Mouse (Mus musculus): ENCODE measurements at regions not wholly inside any gene's neighbourhood (a gene's known extent, or its start where the extent isn't known, plus 50 kb on each side); places are given as distances from the start of the nearest gene placed in this dataset.

DNA sequence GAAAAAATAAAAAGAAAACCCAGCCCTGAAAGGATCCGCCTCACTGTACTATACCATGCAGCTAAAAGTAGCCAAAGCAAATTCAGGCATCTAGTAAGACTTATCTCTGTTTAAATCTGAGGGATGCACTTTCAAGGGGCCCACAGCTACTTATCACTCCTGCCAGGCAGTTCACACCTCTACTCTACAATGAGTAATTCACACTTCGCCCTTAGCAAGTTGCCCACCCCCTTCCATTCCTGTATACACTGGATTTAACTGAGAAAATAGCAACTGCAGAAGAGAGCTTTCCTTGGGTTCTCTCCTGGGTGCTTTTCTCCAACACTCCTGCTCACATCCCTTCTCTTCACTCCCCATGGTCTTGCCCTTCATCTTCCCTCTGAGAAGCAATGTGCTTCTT lies 142.4 kb upstream of the Mgat5 start:
- 95% methylated on average over 2 of the region's 2 CpGs for WGBS
- Histone ChIP-seq H3K27me3 (no peaks in the 10 kb centered on the region), H3K27ac (replicated peaks) (no peak overlapping the region), H3K9ac (replicated peaks) (no peak overlapping the region), H3K4me3 (no peak overlapping the region), H3K36me3 (no peaks in the 10 kb centered on the region), H3K4me1 (no peaks in the 10 kb centered on the region), H3K9me3 (no peaks in the 10 kb centered on the region; the same call in 1 of the 2 replicates), H3K4me2 (replicated peaks) (no peak overlapping the region)
- ATAC-seq (replicated peaks) = no peak

DNA sequence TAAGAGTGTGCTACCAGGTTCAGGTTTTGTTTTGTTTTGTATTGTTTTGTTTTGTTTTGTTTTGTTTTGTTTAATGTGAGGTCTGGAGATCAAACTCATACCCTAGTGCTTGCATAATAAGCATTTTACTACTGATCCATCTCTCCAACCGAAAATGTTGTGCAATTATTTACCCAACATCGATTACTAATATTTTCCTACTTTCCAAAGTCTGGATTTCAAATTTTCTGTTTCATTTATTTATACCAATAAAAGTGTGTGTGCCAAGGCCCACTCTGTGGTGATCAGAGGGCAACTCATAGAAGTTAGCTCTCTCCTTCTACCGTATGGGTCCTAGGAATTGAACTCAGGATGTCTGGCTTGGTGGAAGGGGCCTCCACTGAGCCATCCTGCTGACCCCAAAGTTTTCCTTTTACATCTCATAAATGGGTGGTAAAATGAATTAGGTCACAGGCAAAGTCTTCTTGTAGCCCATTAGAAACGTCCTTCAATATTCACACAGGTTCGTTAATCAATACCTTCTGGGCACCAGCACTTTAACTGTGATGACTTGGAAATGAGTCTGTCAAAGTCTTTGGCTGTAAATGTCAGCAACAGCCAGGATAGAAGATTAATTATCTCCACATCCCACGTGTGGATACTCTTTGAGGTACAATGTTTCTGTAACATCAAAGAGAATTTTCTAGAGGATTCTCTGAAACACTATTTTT lies 158.9 kb upstream of the Mgat5 start:
- Histone ChIP-seq H3K27ac (replicated peaks) (no peak overlapping the region), H3K9me3 (no peaks in the 10 kb centered on the region), H3K4me1 (no peaks in the 10 kb centered on the region), H3K4me3 (no peak overlapping the region), H3K9ac (replicated peaks) (no peak overlapping the region), H3K4me2 (replicated peaks) (no peak overlapping the region), H3K36me3 (no peaks in the 10 kb centered on the region), H3K27me3 (no peaks in the 10 kb centered on the region)
- 75% methylated on average over 6 of the region's 6 CpGs for WGBS
- ATAC-seq (replicated peaks) = no peak

DNA sequence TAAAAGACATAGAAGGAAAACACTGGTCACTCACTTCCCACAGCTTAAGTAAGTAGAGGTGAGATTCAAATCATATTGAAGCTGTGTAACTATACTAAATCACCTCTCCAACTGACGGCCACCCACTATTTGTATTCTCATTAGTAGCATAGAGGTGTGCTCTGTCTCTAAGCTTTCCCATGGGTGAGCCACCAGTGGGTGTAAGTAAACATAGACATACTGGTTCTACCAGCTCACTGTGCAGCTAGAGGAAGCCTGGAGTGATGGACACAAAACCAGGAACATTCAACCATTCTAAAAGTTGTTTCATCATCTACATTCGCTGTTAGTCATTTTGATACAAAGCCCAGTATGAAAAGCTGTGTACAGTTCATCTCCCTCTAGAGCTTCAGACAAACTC lies 170.1 kb upstream of the Mgat5 start:
- WGBS = 94% methylated on average over 2 of the region's 2 CpGs
- Histone ChIP-seq H3K4me1 (no peaks in the 10 kb centered on the region), H3K9me3 (no peaks in the 10 kb centered on the region), H3K27me3 (no peaks in the 10 kb centered on the region), H3K4me2 (replicated peaks) (no peak overlapping the region), H3K36me3 (no peaks in the 10 kb centered on the region), H3K27ac (replicated peaks) (no peak overlapping the region), H3K4me3 (no peak overlapping the region), H3K9ac (replicated peaks) (no peak overlapping the region)
- ATAC-seq (replicated peaks) = no peak

DNA sequence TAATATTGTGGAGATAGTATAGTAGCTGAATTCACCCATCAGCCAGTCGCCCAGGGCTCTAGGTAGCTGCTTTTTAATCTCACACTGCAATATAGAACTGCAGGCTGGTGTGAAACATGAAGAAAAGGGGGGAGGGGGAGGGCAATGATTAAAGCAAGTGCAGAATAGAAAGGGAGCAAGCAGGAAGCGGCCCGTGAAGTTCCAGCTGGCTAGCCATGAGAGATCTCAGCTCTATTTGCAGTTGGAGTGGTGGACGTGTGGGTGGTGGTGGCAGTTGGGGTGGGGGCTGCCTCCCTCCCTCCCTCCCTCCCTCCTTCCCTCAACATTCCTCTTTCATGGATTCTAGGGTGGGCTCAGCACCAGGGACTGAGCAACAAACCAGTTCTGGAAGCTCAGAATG lies 173.3 kb upstream of the Mgat5 start:
- Histone ChIP-seq H3K4me3 (no peak overlapping the region), H3K4me2 (replicated peaks) (no peak overlapping the region), H3K4me1 (no peaks in the 10 kb centered on the region), H3K9ac (replicated peaks) (no peak overlapping the region), H3K27me3 (no peaks in the 10 kb centered on the region), H3K9me3 (no peaks in the 10 kb centered on the region), H3K27ac (replicated peaks) (no peak overlapping the region), H3K36me3 (no peaks in the 10 kb centered on the region)
- ATAC-seq (replicated peaks) = no peak
- 12% methylated on average over 4 of the region's 4 CpGs for WGBS

DNA sequence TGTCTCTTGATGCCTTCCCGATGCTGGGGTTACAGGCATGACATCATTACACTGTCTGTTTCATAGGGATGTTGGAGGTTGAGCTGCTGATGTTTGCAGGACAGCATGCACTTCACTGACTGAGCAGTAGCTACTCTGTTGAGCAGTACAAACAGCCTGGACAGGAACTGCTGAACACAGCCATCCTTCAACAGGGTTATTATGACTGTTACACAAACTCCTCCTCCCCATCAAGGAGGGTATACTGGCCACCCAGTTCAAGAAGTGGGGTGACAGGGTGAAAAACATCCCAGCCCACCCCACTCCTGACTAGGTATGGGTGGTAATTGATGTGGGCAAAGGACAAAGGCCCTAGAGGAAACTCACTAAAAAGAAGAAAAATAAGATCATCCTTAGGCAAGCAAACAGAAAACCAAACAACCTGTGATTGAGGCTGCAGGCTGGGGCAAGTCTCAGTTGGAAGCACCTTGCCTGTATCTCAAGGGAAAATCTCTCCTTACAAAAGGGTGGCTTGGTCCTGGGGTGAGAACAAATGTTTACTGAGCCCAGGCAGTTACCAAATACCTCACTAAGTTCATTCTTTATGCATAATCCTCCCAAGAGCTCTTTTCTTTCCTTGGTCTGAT lies 175.8 kb upstream of the Mgat5 start:
- no peak for ATAC-seq (replicated peaks)
- Histone ChIP-seq H3K4me2 (replicated peaks) (no peak overlapping the region), H3K27me3 (no peaks in the 10 kb centered on the region), H3K36me3 (no peaks in the 10 kb centered on the region), H3K4me3 (no peak overlapping the region), H3K9ac (replicated peaks) (no peak overlapping the region), H3K4me1 (no peaks in the 10 kb centered on the region), H3K27ac (replicated peaks) (no peak overlapping the region), H3K9me3 (no peaks in the 10 kb centered on the region)
- 72% methylated on average over 1 of the region's 1 CpGs for WGBS

DNA sequence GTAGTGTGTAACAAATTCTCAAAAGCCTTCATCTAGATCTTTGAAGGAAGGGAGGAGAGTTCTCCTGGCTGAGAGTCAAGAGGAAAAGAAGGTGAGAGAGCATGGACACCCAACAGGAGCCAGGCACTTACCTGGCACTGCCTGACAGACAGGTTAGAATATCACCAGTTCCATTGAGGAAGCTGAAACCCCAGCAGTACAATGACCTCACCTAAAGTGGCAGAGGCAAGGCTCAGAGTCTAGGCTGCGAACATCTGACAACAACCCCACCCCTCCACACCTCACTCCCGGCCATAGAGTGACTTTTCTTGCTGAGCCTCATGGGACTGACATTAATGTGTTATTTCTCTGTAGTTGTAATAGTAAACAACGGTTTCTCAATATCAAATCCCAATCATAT lies 181.7 kb upstream of the Mgat5 start:
- H3K27me3 ChIP-seq = no peaks in the 10 kb centered on the region
- H3K36me3 ChIP-seq = no peaks in the 10 kb centered on the region
- H3K27ac ChIP-seq (replicated peaks) = no peak overlapping the region
- no peaks in the 10 kb centered on the region for H3K4me1 ChIP-seq
- no peaks in the 10 kb centered on the region for H3K9me3 ChIP-seq
- no peak overlapping the region for H3K4me2 ChIP-seq (replicated peaks)
- H3K4me3 ChIP-seq = no peak overlapping the region
- no peak for ATAC-seq (replicated peaks)
- 84% methylated on average over 3 of the region's 3 CpGs for WGBS
- no peak overlapping the region for H3K9ac ChIP-seq (replicated peaks)

DNA sequence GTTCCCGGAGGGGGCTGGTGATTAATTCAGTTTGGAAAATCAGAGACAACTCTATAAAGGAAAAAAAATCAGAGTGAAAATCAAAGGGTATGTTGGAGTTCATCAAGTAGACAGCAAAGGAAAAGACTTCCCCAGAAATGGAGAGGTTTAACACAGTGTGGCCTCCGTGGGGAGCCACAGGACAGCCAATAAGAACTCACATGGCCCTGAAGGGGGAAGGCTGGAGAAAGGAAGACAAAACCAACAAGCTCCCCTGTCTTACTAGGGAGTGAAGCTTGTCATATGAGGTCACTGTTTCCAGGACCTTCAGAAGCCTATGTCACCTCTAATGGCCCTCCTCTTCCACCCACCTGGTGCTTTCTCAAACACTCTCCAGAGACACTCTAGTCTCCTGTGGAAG lies 187.1 kb upstream of the Nckap5 start:
- Histone ChIP-seq H3K36me3 (no peaks in the 10 kb centered on the region), H3K27me3 (no peaks in the 10 kb centered on the region), H3K4me3 (no peak overlapping the region), H3K9ac (replicated peaks) (no peak overlapping the region), H3K9me3 (no peaks in the 10 kb centered on the region), H3K27ac (replicated peaks) (no peak overlapping the region), H3K4me2 (replicated peaks) (no peak overlapping the region), H3K4me1 (peaks cover 16% of the 10 kb centered on the region)
- ATAC-seq (replicated peaks) = no peak; the same call in 1 of the 2 replicates
- WGBS = 78% methylated on average over 2 of the region's 2 CpGs

DNA sequence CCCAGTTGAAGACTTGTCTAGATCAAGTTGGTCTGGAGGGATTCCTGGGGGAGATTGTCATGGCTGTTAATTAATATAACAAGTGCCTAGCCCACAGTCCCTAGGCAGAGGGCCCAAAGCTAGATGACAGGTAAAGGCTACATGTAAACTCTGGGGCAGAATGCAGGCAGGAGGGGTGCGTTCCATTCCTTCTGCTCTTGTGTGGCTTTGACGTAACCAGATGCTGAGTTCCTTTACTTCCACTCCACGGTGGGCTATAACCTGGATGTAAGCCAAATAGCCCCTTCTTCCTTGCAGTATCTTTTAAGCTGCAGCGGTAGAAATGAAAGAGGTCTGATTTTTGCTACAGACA lies 185.3 kb upstream of the Nckap5 start:
- Histone ChIP-seq H3K4me3 (no peak overlapping the region), H3K9me3 (no peaks in the 10 kb centered on the region), H3K36me3 (no peaks in the 10 kb centered on the region), H3K4me2 (replicated peaks) (no peak overlapping the region), H3K9ac (replicated peaks) (no peak overlapping the region), H3K4me1 (peaks cover 16% of the 10 kb centered on the region), H3K27me3 (no peaks in the 10 kb centered on the region), H3K27ac (replicated peaks) (peak overlapping the region; percentile 60; the same call in 1 of the 2 replicates)
- WGBS = 39% methylated on average over 4 of the region's 4 CpGs
- ATAC-seq (replicated peaks) = no peak

DNA sequence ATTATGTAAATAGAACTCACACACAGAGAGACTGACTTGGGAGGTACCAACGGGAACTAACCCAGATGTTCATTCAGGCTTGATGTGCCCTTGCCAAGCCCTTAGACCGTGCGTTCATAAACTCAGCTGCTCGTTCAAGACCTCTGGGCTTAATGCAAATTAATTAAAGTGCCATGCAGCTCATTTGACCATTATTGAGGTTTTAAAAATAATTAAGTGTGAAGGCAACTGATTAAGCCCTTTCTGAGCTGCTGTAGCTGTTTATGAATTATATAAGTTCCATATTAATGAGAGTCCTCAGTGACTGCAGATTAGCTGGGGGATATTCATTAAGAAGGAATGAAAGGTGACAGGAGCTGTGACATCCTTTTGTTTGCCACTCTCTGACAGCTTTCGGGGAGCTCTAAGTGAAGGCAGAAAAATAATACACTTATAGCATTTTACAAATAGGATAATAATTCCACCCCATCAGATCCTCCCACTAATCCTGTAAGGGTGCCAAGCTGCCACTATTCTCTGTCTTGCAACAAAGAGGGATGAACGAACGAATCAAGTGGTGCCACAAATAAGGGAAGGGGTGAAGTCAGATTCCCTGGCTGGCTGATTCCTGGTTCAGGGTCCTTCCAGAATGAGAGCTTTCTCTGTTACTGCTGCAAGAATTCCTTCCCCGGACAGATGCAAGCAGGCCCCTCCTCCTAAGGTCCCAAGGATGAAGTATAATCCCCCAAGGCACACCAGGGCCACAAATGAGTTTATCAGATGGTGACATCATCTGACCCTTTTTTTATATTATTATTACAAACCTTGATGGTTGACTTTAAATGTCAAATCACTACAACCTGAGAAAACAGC lies 184.7 kb upstream of the Nckap5 start:
- ATAC-seq (replicated peaks) = peak; percentile 87
- H3K4me2 ChIP-seq (replicated peaks) = no peak overlapping the region
- 6% methylated on average over 8 of the region's 8 CpGs for WGBS

DNA sequence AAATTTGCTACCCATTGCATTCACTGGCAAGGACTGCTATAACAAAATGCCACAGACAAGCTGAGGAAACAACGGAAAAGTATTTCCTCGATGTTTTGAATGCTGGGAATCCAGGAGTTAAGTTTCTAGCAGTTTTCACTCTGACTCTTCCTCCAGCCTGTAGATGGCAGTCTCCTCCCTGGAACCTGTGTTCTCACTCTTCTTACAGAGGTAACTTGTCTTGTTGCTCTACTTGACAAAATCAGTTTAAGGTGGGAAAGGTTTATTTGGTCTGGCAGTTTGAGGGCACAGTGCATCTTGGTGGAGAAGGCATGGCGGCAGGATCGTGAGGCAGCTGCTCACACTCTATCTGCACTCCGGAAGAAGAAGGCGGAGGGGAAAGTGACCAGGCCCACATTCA lies 181.3 kb upstream of the Nckap5 start:
- no peak overlapping the region for H3K4me2 ChIP-seq (replicated peaks)
- H3K9me3 ChIP-seq = no peaks in the 10 kb centered on the region
- H3K27ac ChIP-seq (replicated peaks) = no peak overlapping the region
- no peak for ATAC-seq (replicated peaks)
- H3K4me1 ChIP-seq = peaks cover 16% of the 10 kb centered on the region
- H3K27me3 ChIP-seq = no peaks in the 10 kb centered on the region
- H3K9ac ChIP-seq (replicated peaks) = no peak overlapping the region
- H3K4me3 ChIP-seq = no peak overlapping the region
- WGBS = 73% methylated on average over 6 of the region's 6 CpGs
- no peaks in the 10 kb centered on the region for H3K36me3 ChIP-seq

More for the DNA sequence above, 184.7 kb upstream of the Nckap5 start:
- no peak overlapping the region for H3K9ac ChIP-seq (replicated peaks)
- H3K36me3 ChIP-seq = no peaks in the 10 kb centered on the region
- no peak overlapping the region for H3K4me3 ChIP-seq
- peak overlapping the region; percentile 60 for H3K27ac ChIP-seq (replicated peaks)
- H3K9me3 ChIP-seq = no peaks in the 10 kb centered on the region
- no peaks in the 10 kb centered on the region for H3K27me3 ChIP-seq
- H3K4me1 ChIP-seq = peaks cover 16% of the 10 kb centered on the region

DNA sequence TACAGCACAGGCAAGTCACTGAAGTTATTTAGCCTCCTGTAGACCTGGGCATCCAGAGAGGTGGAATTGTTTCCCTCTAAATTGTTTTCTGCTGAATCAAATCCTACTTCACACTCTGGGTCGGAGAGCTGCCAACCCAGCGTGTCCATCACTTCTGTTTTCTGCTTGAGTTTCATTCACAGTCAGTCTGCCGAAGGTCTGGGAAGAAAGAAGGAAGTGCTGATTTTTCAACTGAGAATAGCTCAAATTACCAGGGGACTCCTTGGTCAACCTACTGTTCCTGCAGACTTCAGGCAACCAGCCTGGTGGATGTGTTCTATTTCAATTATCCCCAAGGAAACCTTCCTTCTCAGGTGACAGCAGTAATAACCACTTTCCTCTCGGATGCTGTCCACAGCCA lies 179.1 kb upstream of the Nckap5 start:
- peaks cover 4% of the 10 kb centered on the region for H3K4me1 ChIP-seq
- H3K27ac ChIP-seq (replicated peaks) = no peak overlapping the region
- no peak for ATAC-seq (replicated peaks)
- no peak overlapping the region for H3K4me2 ChIP-seq (replicated peaks)
- H3K4me3 ChIP-seq = no peak overlapping the region
- H3K27me3 ChIP-seq = no peaks in the 10 kb centered on the region
- 85% methylated on average over 4 of the region's 4 CpGs for WGBS
- H3K9me3 ChIP-seq = no peaks in the 10 kb centered on the region
- H3K36me3 ChIP-seq = no peaks in the 10 kb centered on the region
- H3K9ac ChIP-seq (replicated peaks) = no peak overlapping the region

DNA sequence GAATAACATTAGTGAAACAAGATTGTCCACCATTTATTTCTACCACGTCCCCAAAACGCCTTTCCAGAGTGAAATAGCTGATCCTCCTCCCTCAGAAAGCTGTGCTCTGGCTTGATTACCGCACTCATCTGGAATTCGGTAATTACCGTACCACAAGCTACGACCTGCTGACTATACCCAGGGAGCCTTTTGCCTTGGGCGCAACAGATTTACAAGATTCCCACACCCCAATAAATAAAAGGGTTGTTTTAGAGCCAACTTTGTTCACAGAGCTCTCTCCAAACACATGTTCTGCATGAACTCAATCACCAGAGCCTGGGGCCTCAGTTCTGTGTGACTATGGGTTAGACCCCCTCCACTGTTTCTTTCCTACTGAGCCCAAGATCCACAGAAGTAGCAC lies 171.1 kb upstream of the Nckap5 start:
- H3K4me2 ChIP-seq (replicated peaks) = no peak overlapping the region
- H3K27me3 ChIP-seq = no peaks in the 10 kb centered on the region
- ATAC-seq (replicated peaks) = peak; percentile 72
- H3K9ac ChIP-seq (replicated peaks) = no peak overlapping the region
- H3K4me3 ChIP-seq = no peak overlapping the region
- H3K9me3 ChIP-seq = no peaks in the 10 kb centered on the region
- no peaks in the 10 kb centered on the region for H3K36me3 ChIP-seq
- H3K27ac ChIP-seq (replicated peaks) = 0 out of 2 replicates have a peak overlapping the region, but pooled peaks have one; percentile 32
- H3K4me1 ChIP-seq = no peaks in the 10 kb centered on the region
- WGBS = 43% methylated on average over 7 of the region's 7 CpGs

Measured in forebrain, embryonic 15.5 days (tissue).